Mouse (Mus musculus): ENCODE results near the gene Gid4. TPM values are rescaled to one million over a fixed set of nuclear protein-coding genes. Genes with fewer than 3 reads are reported as not detected.

Gene Gid4
- polyA plus RNA-seq, 1 experiment from 2014 or later, result 10.9 TPM

DNA sequence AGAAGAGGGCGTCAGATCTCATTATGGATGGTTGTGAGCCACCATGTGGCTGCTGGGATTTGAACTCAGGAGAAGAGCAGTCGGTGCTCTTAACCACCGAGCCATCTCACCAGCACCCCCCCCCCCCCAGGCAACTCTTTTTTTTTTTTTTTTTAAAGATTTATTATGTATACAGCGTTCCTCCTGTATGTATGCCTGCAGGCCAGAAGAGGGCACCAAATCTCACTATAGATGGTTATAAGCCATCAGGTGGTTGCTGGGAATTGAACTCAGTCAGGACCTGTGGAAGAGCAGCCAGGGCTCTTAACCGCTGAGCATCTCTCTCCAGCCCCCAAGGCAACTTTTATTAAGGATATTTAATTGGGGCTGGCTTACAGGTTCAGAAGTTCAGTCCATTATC, 57.6 kb downstream of the Gid4 start:
- Histone ChIP-seq H3K4me2 (replicated peaks; ENCODE audit: low read depth) (no peak overlapping the region), H3K27ac (replicated peaks) (no peak overlapping the region), H3K36me3 (ENCODE audit: control insufficient read depth, insufficient read depth, low read length) (no peaks in the 10 kb centered on the region), H3K9ac (ENCODE audit: low read length) (no peak overlapping the region), H3K4me3 (ENCODE audit: low read depth, low read length) (no peak overlapping the region), H3K4me1 (replicated peaks; ENCODE audit: control insufficient read depth, insufficient read depth) (no peaks in the 10 kb centered on the region), H3K9me3 (ENCODE audit: control insufficient read depth, low read length) (no peaks in the 10 kb centered on the region), H3K27me3 (ENCODE audit: control insufficient read depth, insufficient read depth, low read length) (no peaks in the 10 kb centered on the region)
- no peak for TF ChIP-seq EP300 (optimal IDR thresholded peaks at IDR 0.05)
- 0 out of 2 replicates have a peak, but pooled peaks have one; percentile 14 for TF ChIP-seq CTCF (IDR thresholded peaks at IDR 0.05; ENCODE audit: low read depth)
- no peak for DNase-seq (ENCODE audit: low spot score)
- WGBS, result 69% methylated on average over 5 of the region's 5 CpGs
- ATAC-seq (ENCODE audit: low FRiP score, low TSS enrichment), result no peak

DNA sequence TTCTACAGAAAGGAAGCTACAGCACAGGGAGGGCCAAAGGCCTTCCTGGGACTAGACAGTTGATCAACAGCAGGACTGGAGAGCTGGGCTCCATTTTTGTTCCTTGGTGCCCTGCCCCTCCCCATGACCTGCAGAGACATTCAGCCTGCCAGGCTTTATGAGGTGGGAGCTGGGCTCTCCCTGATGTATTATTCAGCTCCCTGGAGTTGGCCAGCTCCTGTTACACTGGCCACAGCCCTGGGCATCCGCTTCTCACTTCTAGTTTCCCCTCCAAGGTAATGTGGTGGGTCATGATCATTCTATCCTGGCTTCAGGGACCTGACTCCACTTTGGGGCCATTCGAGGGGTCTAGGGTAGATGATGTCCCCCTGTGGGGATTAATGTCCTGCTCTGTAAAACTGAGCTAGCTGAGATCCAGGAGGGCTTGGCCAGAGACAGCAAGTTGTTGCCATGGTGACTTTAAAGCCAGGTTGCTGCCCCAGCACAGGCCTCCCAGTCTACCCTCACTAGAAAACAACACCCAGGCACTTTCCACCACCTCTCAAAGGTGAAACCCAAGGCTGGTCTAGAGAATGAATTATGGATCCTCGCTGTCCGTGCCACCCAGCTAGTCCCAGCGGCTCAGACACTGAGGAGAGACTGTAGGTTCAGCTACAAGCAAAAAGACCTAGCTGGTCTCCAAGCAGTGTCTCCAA, 58.9 kb downstream of the Gid4 start:
- H3K36me3 ChIP-seq (ENCODE audit: control insufficient read depth, insufficient read depth, low read length), result no peaks in the 10 kb centered on the region
- WGBS, result 87% methylated on average over 5 of the region's 5 CpGs
- TF ChIP-seq EP300 (optimal IDR thresholded peaks at IDR 0.05) (no peak), CTCF (IDR thresholded peaks at IDR 0.05; ENCODE audit: low read depth) (no peak)
- no peak overlapping the region for H3K27ac ChIP-seq (replicated peaks)
- no peak overlapping the region for H3K4me2 ChIP-seq (replicated peaks; ENCODE audit: low read depth)
- no peaks in the 10 kb centered on the region for H3K9me3 ChIP-seq (ENCODE audit: control insufficient read depth, low read length)
- H3K9ac ChIP-seq (ENCODE audit: low read length), result no peak overlapping the region
- no peak overlapping the region for H3K4me3 ChIP-seq (ENCODE audit: low read depth, low read length)
- DNase-seq (ENCODE audit: low spot score) (no peak), ATAC-seq (ENCODE audit: low FRiP score, low TSS enrichment) (no peak)
- no peaks in the 10 kb centered on the region for H3K4me1 ChIP-seq (replicated peaks; ENCODE audit: control insufficient read depth, insufficient read depth)
- H3K27me3 ChIP-seq (ENCODE audit: control insufficient read depth, insufficient read depth, low read length), result no peaks in the 10 kb centered on the region

- Histone ChIP-seq H3K9me3 (ENCODE audit: control insufficient read depth, low read length) (no peaks in the 10 kb centered on the region), H3K27ac (replicated peaks) (no peak overlapping the region), H3K27me3 (ENCODE audit: control insufficient read depth, insufficient read depth, low read length) (no peaks in the 10 kb centered on the region), H3K4me3 (ENCODE audit: low read depth, low read length) (no peak overlapping the region), H3K4me1 (replicated peaks; ENCODE audit: control insufficient read depth, insufficient read depth) (no peaks in the 10 kb centered on the region), H3K36me3 (ENCODE audit: control insufficient read depth, insufficient read depth, low read length) (no peaks in the 10 kb centered on the region), H3K9ac (ENCODE audit: low read length) (no peak overlapping the region), H3K4me2 (replicated peaks; ENCODE audit: low read depth) (peak overlapping the region; percentile 35; the same call in 1 of the 2 replicates)
- peak; percentile 52 for DNase-seq (ENCODE audit: low spot score)
- peak; percentile 54 for ATAC-seq (ENCODE audit: low FRiP score, low TSS enrichment)
- TF ChIP-seq CTCF (IDR thresholded peaks at IDR 0.05; ENCODE audit: low read depth) (no peak), EP300 (optimal IDR thresholded peaks at IDR 0.05) (no peak)
- 26% methylated on average over 17 of the region's 17 CpGs for WGBS
Observed at GRCm38 (mm10) chr11:60478121-60478520, 61.2 kb downstream of the Gid4 start.

- ATAC-seq (ENCODE audit: low FRiP score, low TSS enrichment), result no peak
- H3K27me3 ChIP-seq (ENCODE audit: control insufficient read depth, insufficient read depth, low read length), result no peaks in the 10 kb centered on the region
- WGBS, result 55% methylated on average over 3 of the region's 3 CpGs
Observed at GRCm38 (mm10) chr11:60486267-60486666, 69.3 kb downstream of the Gid4 start.

GRCm38 (mm10) chr11:60492726-60493125, 75.8 kb downstream of the Gid4 start:
- no peak overlapping the region for H3K27ac ChIP-seq (replicated peaks)
- H3K9me3 ChIP-seq (ENCODE audit: control insufficient read depth, low read length), result no peaks in the 10 kb centered on the region
- no peaks in the 10 kb centered on the region for H3K36me3 ChIP-seq (ENCODE audit: control insufficient read depth, insufficient read depth, low read length)
- TF ChIP-seq EP300 (optimal IDR thresholded peaks at IDR 0.05) (no peak), CTCF (IDR thresholded peaks at IDR 0.05; ENCODE audit: low read depth) (no peak)
- H3K9ac ChIP-seq (ENCODE audit: low read length), result no peak overlapping the region
- H3K27me3 ChIP-seq (ENCODE audit: control insufficient read depth, insufficient read depth, low read length), result no peaks in the 10 kb centered on the region
- no peak overlapping the region for H3K4me3 ChIP-seq (ENCODE audit: low read depth, low read length)
- 79% methylated on average over 5 of the region's 5 CpGs for WGBS
- H3K4me2 ChIP-seq (replicated peaks; ENCODE audit: low read depth), result no peak overlapping the region
- H3K4me1 ChIP-seq (replicated peaks; ENCODE audit: control insufficient read depth, insufficient read depth), result no peaks in the 10 kb centered on the region
- DNase-seq (ENCODE audit: low spot score), result no peak
- no peak for ATAC-seq (ENCODE audit: low FRiP score, low TSS enrichment)

More at GRCm38 (mm10) chr11:60486267-60486666, 69.3 kb downstream of the Gid4 start:
- DNase-seq (ENCODE audit: low spot score), result no peak
- H3K36me3 ChIP-seq (ENCODE audit: control insufficient read depth, insufficient read depth, low read length), result no peaks in the 10 kb centered on the region
- no peak overlapping the region for H3K9ac ChIP-seq (ENCODE audit: low read length)
- TF ChIP-seq EP300 (optimal IDR thresholded peaks at IDR 0.05), result no peak
- TF ChIP-seq CTCF (IDR thresholded peaks at IDR 0.05; ENCODE audit: low read depth), result no peak
- H3K27ac ChIP-seq (replicated peaks), result no peak overlapping the region
- no peak overlapping the region for H3K4me3 ChIP-seq (ENCODE audit: low read depth, low read length)
- H3K9me3 ChIP-seq (ENCODE audit: control insufficient read depth, low read length), result no peaks in the 10 kb centered on the region
- H3K4me1 ChIP-seq (replicated peaks; ENCODE audit: control insufficient read depth, insufficient read depth), result no peaks in the 10 kb centered on the region
- H3K4me2 ChIP-seq (replicated peaks; ENCODE audit: low read depth), result no peak overlapping the region

GRCm38 (mm10) chr11:60495692-60496091, 78.7 kb downstream of the Gid4 start:
- TF ChIP-seq CTCF (IDR thresholded peaks at IDR 0.05; ENCODE audit: low read depth) (peak; percentile 44), EP300 (optimal IDR thresholded peaks at IDR 0.05) (no peak)
- no peaks in the 10 kb centered on the region for H3K27me3 ChIP-seq (ENCODE audit: control insufficient read depth, insufficient read depth, low read length)
- ATAC-seq (ENCODE audit: low FRiP score, low TSS enrichment) (no peak), DNase-seq (ENCODE audit: low spot score) (no peak)
- no peak overlapping the region for H3K4me2 ChIP-seq (replicated peaks; ENCODE audit: low read depth)
- no peaks in the 10 kb centered on the region for H3K4me1 ChIP-seq (replicated peaks; ENCODE audit: control insufficient read depth, insufficient read depth)
- H3K27ac ChIP-seq (replicated peaks), result no peak overlapping the region
- H3K9me3 ChIP-seq (ENCODE audit: control insufficient read depth, low read length), result no peaks in the 10 kb centered on the region
- 51% methylated on average over 2 of the region's 2 CpGs for WGBS
- H3K9ac ChIP-seq (ENCODE audit: low read length), result no peak overlapping the region
- H3K36me3 ChIP-seq (ENCODE audit: control insufficient read depth, insufficient read depth, low read length), result no peaks in the 10 kb centered on the region
- H3K4me3 ChIP-seq (ENCODE audit: low read depth, low read length), result no peak overlapping the region

Other genes starting within 250 kb of the Gid4 start
- gene Srebf1, start 194.6 kb upstream of the Gid4 start, polyA plus RNA-seq (2015; fragmentation: Nextera tagmentation; extraction: Ambion mirVana), result 44.7 and 47.9 TPM in 2 replicates
- 15.9 and 19.4 TPM in 2 replicates for gene Tom1l2, start 64.2 kb upstream of the Gid4 start, polyA plus RNA-seq (2015; fragmentation: Nextera tagmentation; extraction: Ambion mirVana)
- 0.69 and 0.93 TPM in 2 replicates for gene Drc3, start 63.8 kb upstream of the Gid4 start, polyA plus RNA-seq (2015; fragmentation: Nextera tagmentation; extraction: Ambion mirVana)
- gene Atpaf2, start 1.3 kb downstream of the Gid4 start, polyA plus RNA-seq (2015; fragmentation: Nextera tagmentation; extraction: Ambion mirVana), result 30.5 and 30.7 TPM in 2 replicates
- 47.2 and 50.2 TPM in 2 replicates for gene Drg2, start 37.4 kb downstream of the Gid4 start, polyA plus RNA-seq (2015; fragmentation: Nextera tagmentation; extraction: Ambion mirVana)
- 0.02 and 0.08 TPM in 2 replicates for gene Myo15, start 52.2 kb downstream of the Gid4 start, polyA plus RNA-seq (2015; fragmentation: Nextera tagmentation; extraction: Ambion mirVana)
- gene Alkbh5, start 119.2 kb downstream of the Gid4 start, polyA plus RNA-seq (2015; fragmentation: Nextera tagmentation; extraction: Ambion mirVana), result 25.7 and 26.3 TPM in 2 replicates